Mouse (Mus musculus): ENCODE results near the gene Dera. TPM values are rescaled to one million over a fixed set of nuclear protein-coding genes. Genes with fewer than 3 reads are reported as not detected.

The Dera gene
- total and polyA plus RNA-seq, 3 experiments: 47.6 to 69.4 (median 51.2) TPM

DNA sequence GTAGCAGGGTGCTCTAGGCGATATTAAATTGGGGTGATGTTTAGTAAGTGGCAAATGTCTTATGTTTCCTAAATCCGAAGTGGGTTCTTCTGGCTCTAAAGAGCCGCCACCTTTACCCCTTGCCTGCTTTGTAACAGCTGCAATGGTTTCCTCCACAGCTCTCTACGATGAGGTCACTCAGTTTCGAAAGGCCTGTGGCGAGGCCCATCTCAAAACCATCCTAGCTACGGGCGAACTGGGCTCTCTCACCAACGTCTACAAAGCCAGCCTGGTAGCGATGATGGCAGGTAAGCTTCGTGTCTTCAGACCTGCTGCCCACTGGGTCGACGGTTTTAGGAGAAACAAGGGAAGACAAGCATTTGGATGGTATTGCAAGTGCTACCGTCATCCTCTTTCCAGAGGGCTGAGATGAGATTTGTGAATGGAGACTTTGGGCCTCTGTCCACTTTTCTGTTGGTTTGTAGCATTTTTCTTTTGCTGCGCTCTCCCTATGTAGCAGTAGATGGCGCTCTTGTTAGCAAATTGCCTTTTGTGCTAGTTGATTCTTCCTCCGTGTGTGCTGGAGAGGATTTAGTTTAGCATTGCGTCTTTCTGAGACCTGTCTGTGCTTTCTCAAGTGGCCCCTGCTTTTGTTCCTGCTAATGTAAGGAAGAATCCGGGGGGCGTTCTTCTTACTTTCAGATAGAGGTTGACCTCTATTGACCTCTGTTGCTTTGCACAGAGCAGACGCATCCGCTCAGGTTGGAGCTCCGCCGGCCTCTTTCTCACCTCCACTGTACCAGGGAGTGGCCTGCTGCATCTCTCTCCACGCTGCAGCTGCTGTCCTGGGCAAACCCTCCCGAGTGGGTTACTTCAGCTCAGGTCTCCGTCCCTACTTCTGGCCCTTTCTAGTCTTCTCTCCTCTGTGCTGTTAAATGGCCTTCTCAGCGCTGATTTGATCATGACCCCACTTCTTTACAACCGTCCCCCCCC lies 42.5 kb downstream of the Dera start:
- TF ChIP-seq TAL1 (conservative IDR thresholded peaks at IDR 0.05; ENCODE audit: low read depth, low read length) (no peak), GATA1 (IDR thresholded peaks at IDR 0.05; ENCODE audit: borderline replicate concordance, low read length) (no peak), GATA2 (IDR thresholded peaks at IDR 0.05; ENCODE audit: borderline replicate concordance, low read depth, low read length) (no peak), CTCF (IDR thresholded peaks at IDR 0.05; ENCODE audit: low read depth, low read length) (no peak)
- Histone ChIP-seq H3K36me3 (replicated peaks) (peaks cover 72% of the 10 kb centered on the region), H3K27me3 (ENCODE audit: insufficient read depth, low read length) (no peaks in the 10 kb centered on the region), H3K4me1 (ENCODE audit: insufficient read depth, low read depth, low read length) (no peaks in the 10 kb centered on the region), H3K9me3 (replicated peaks) (no peaks in the 10 kb centered on the region), H3K4me3 (ENCODE audit: low read depth, low read length) (no peak overlapping the region)
- ATAC-seq (ENCODE audit: extremely low read depth, insufficient number of reproducible peaks, low FRiP score, poor library complexity, severe bottlenecking): no peak
- DNase-seq (ENCODE audit: low spot score): no peak

DNA sequence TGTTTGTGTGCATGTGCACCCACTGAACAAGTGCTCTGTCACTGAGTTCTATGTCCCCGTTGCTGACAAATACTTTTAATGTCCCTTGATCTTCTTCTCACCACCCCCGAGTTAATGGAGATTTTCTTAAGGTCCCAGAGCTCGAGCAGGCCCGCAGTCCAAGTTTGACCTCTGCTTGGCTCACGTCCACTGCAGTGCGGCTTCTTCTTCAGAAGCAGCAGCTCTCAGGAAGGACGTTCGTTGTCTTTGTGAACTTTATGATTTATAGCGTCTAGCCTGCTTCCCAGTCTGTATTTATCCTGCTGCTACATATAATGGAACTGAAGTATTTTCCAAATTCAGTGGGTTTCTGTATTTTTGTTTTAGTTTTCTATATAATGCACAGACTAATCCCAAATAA lies 44.9 kb downstream of the Dera start:
- Histone ChIP-seq H3K4me1 (ENCODE audit: insufficient read depth, low read depth, low read length) (no peaks in the 10 kb centered on the region), H3K36me3 (replicated peaks) (peaks cover 69% of the 10 kb centered on the region), H3K9me3 (replicated peaks) (no peaks in the 10 kb centered on the region), H3K4me3 (ENCODE audit: low read depth, low read length) (no peak overlapping the region), H3K27me3 (ENCODE audit: insufficient read depth, low read length) (no peaks in the 10 kb centered on the region)
- no peak for TF ChIP-seq CTCF (IDR thresholded peaks at IDR 0.05; ENCODE audit: low read depth, low read length)
- DNase-seq (ENCODE audit: low spot score): no peak
- ATAC-seq (ENCODE audit: extremely low read depth, insufficient number of reproducible peaks, low FRiP score, poor library complexity, severe bottlenecking): no peak

DNA sequence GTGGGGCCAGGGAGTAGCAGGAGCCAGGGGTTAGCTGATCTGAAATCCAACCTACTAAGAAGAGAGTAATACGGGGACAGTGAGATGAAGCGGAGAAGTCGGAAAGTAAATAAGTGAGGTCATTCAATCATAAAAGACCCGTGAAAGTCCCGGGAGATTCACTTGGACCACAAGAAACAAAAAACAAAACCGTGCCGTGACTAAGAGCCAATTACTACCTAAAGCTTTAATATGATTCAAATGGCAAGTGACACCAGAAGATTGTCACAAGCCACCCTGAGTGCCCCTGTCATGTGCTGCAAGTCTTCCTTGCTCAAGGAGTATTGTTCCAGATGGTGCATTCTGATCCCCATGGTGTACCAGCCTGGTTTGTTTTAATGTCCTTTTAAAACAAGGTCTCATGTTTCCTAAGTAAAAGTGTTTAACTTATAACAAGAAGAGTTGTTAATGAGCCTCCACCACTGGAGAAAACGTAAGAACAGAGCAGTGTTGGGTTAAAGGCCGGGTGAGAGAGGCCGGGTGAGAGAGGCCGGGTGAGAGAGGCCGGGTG lies 49.2 kb downstream of the Dera start:
- no peak overlapping the region for H3K4me3 ChIP-seq (ENCODE audit: low read depth, low read length)
- ATAC-seq (ENCODE audit: extremely low read depth, insufficient number of reproducible peaks, low FRiP score, poor library complexity, severe bottlenecking): no peak

DNA sequence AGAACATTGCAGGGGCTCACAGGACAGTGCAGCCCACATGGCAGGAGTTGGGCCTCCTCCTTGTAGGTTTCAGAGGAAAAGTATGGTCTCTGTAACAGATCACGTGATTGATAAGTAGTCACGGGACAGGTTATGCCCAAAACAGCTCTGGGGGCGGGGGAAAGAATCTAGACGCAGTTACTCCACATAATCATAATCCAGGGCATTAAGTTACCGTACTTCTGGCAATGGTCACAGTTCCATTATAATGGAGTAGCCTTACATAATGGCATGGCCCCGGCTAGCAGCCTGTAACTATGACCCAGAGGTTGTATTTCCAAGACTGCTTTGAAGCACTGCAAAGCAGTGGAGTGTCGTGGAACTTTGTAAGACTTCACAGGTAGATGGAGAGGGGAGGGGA lies 49.8 kb downstream of the Dera start:
- Histone ChIP-seq H3K9me3 (replicated peaks) (no peaks in the 10 kb centered on the region), H3K36me3 (replicated peaks) (peaks cover 63% of the 10 kb centered on the region), H3K27me3 (ENCODE audit: insufficient read depth, low read length) (no peaks in the 10 kb centered on the region), H3K4me1 (ENCODE audit: insufficient read depth, low read depth, low read length) (no peaks in the 10 kb centered on the region), H3K4me3 (ENCODE audit: low read depth, low read length) (no peak overlapping the region)
- ATAC-seq (ENCODE audit: extremely low read depth, insufficient number of reproducible peaks, low FRiP score, poor library complexity, severe bottlenecking): no peak
- DNase-seq (ENCODE audit: low spot score): no peak
- TF ChIP-seq CTCF (IDR thresholded peaks at IDR 0.05; ENCODE audit: low read depth, low read length): no peak
- no peak for TF ChIP-seq POLR2AphosphoS5 (IDR thresholded peaks at IDR 0.05; ENCODE audit: insufficient replicate concordance, low read depth, low read length)
- no peak for TF ChIP-seq TAL1 (conservative IDR thresholded peaks at IDR 0.05; ENCODE audit: low read depth, low read length)
- TF ChIP-seq GATA1 (IDR thresholded peaks at IDR 0.05; ENCODE audit: borderline replicate concordance, low read length): no peak
- TF ChIP-seq GATA2 (IDR thresholded peaks at IDR 0.05; ENCODE audit: borderline replicate concordance, low read depth, low read length): no peak

More for the DNA sequence above, 49.2 kb downstream of the Dera start:
- Histone ChIP-seq H3K27me3 (ENCODE audit: insufficient read depth, low read length) (no peaks in the 10 kb centered on the region), H3K36me3 (replicated peaks) (peaks cover 64% of the 10 kb centered on the region), H3K4me1 (ENCODE audit: insufficient read depth, low read depth, low read length) (no peaks in the 10 kb centered on the region), H3K9me3 (replicated peaks) (no peaks in the 10 kb centered on the region)
- no peak for DNase-seq (ENCODE audit: low spot score)
- TF ChIP-seq GATA1 (IDR thresholded peaks at IDR 0.05; ENCODE audit: borderline replicate concordance, low read length): no peak
- no peak for TF ChIP-seq TAL1 (conservative IDR thresholded peaks at IDR 0.05; ENCODE audit: low read depth, low read length)
- no peak for TF ChIP-seq GATA2 (IDR thresholded peaks at IDR 0.05; ENCODE audit: borderline replicate concordance, low read depth, low read length)
- no peak for TF ChIP-seq CTCF (IDR thresholded peaks at IDR 0.05; ENCODE audit: low read depth, low read length)
- no peak for TF ChIP-seq POLR2AphosphoS5 (IDR thresholded peaks at IDR 0.05; ENCODE audit: insufficient replicate concordance, low read depth, low read length)

DNA sequence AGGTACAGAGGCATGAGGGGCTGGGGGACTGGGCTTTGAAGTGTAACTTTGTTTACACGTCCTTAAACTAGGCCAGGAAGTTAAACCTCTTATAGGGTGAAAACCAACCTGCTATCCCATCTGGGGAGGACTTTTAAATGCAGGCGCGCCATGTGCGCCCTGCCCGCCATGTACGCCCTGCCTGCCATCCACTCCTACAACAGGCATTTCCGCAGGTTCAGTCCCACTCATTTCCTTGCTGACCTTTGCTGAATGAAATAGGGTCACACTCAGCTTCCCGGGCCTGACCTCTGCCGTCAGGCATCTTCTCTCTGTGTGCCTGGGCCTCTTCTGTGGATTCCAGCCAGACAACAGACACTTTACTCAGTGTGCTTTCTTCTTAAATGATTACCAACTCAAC lies 50.3 kb downstream of the Dera start:
- no peaks in the 10 kb centered on the region for H3K4me1 ChIP-seq (ENCODE audit: insufficient read depth, low read depth, low read length)
- H3K27me3 ChIP-seq (ENCODE audit: insufficient read depth, low read length): no peaks in the 10 kb centered on the region
- no peak for DNase-seq (ENCODE audit: low spot score)
- H3K9me3 ChIP-seq (replicated peaks): no peaks in the 10 kb centered on the region
- ATAC-seq (ENCODE audit: extremely low read depth, insufficient number of reproducible peaks, low FRiP score, poor library complexity, severe bottlenecking): no peak
- H3K4me3 ChIP-seq (ENCODE audit: low read depth, low read length): no peak overlapping the region
- TF ChIP-seq TAL1 (conservative IDR thresholded peaks at IDR 0.05; ENCODE audit: low read depth, low read length) (no peak), CTCF (IDR thresholded peaks at IDR 0.05; ENCODE audit: low read depth, low read length) (no peak), POLR2AphosphoS5 (IDR thresholded peaks at IDR 0.05; ENCODE audit: insufficient replicate concordance, low read depth, low read length) (no peak), GATA1 (IDR thresholded peaks at IDR 0.05; ENCODE audit: borderline replicate concordance, low read length) (no peak), GATA2 (IDR thresholded peaks at IDR 0.05; ENCODE audit: borderline replicate concordance, low read depth, low read length) (no peak)
- H3K36me3 ChIP-seq (replicated peaks): peaks cover 62% of the 10 kb centered on the region

DNA sequence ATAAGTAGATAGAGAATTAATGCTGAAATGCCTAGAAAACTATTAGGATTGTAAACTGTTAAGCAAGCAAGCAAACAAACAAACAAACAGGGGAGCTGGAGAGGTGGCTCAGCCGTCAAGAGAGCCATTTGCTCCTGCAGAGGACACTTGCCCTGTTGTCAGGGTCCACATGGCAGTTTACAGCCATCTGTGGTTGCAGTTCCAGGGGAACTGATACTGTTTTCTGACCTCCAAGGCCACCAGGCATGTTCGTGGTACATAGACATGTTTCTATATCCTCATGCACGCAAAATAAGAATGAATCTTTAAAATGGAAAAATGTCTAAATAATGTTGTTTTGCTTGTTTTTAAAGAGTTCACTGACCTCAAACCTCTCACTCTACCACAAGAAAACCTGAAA lies 52.0 kb downstream of the Dera start:
- ATAC-seq (ENCODE audit: extremely low read depth, insufficient number of reproducible peaks, low FRiP score, poor library complexity, severe bottlenecking): no peak
- no peaks in the 10 kb centered on the region for H3K9me3 ChIP-seq (replicated peaks)
- no peak for DNase-seq (ENCODE audit: low spot score)
- H3K36me3 ChIP-seq (replicated peaks): peaks cover 58% of the 10 kb centered on the region
- TF ChIP-seq GATA1 (IDR thresholded peaks at IDR 0.05; ENCODE audit: borderline replicate concordance, low read length): no peak
- TF ChIP-seq TAL1 (conservative IDR thresholded peaks at IDR 0.05; ENCODE audit: low read depth, low read length): no peak
- TF ChIP-seq POLR2AphosphoS5 (IDR thresholded peaks at IDR 0.05; ENCODE audit: insufficient replicate concordance, low read depth, low read length): no peak
- TF ChIP-seq GATA2 (IDR thresholded peaks at IDR 0.05; ENCODE audit: borderline replicate concordance, low read depth, low read length): no peak
- no peak for TF ChIP-seq CTCF (IDR thresholded peaks at IDR 0.05; ENCODE audit: low read depth, low read length)
- no peaks in the 10 kb centered on the region for H3K4me1 ChIP-seq (ENCODE audit: insufficient read depth, low read depth, low read length)
- no peak overlapping the region for H3K4me3 ChIP-seq (ENCODE audit: low read depth, low read length)
- H3K27me3 ChIP-seq (ENCODE audit: insufficient read depth, low read length): no peaks in the 10 kb centered on the region
